Mouse (Mus musculus) heart, embryonic 15.5 days (tissue): ENCODE measurements around the gene Tgfbr3. TPM values are rescaled to one million over a fixed set of nuclear protein-coding genes. Genes with fewer than 3 reads are reported as not detected.

ENCODE experiments used
- ATAC-seq: fragments of 200-750 bp; cut with Nextera tagmentation; replicated peaks from 2 replicates; pipeline ENCODE4 v1.8.0; 2017; ENCODE audit warnings: low read depth, moderate TSS enrichment; ENCODE audit not compliant: insufficient number of reproducible peaks, insufficient read depth, low FRiP score
- H3K27ac ChIP-seq: fragments of 300-500 bp; sonication (generic); 2 replicates; pipeline ENCODE4 v1.5.1; 2015; ENCODE audit warnings: mild to moderate bottlenecking, inconsistent platforms
- H3K27me3 ChIP-seq: fragments of 300-500 bp; sonication (generic); 2 replicates; pipeline ENCODE4 v1.6.1; 2015; ENCODE audit warnings: inconsistent platforms
- H3K36me3 ChIP-seq: fragments of 300-500 bp; sonication (generic); 2 replicates; pipeline ENCODE4 v1.6.1; 2015; ENCODE audit warnings: mild to moderate bottlenecking, inconsistent platforms
- H3K4me1 ChIP-seq: fragments of 300-500 bp; sonication (generic); replicated peaks from 2 replicates; pipeline ENCODE4 v1.6.1; 2015; ENCODE audit warnings: inconsistent platforms
- H3K4me2 ChIP-seq: fragments of 300-500 bp; sonication (generic); 2 replicates; pipeline ENCODE4 v1.6.1; 2015; ENCODE audit warnings: inconsistent platforms, mild to moderate bottlenecking, moderate library complexity
- H3K4me3 ChIP-seq: fragments of 300-500 bp; sonication (generic); 2 replicates; pipeline ENCODE4 v1.5.1; 2015; ENCODE audit warnings: mild to moderate bottlenecking, inconsistent platforms
- H3K9ac ChIP-seq: fragments of 300-500 bp; sonication (generic); 2 replicates; pipeline ENCODE4 v1.6.1; 2015; ENCODE audit warnings: mild to moderate bottlenecking, inconsistent platforms
- H3K9me3 ChIP-seq: fragments of 300-500 bp; sonication (generic); replicated peaks from 2 replicates; pipeline ENCODE4 v1.6.1; 2016; ENCODE audit warnings: inconsistent platforms
- WGBS: fragments of 180-500 bp; shearing (Covaris S2); methylation state at CpG from one replicate; pipeline ENCODE4 v1.1.7; 2015; ENCODE audit warnings: mixed read lengths; 5-methylcytosine and 5-hydroxymethylcytosine counted together
- polyA plus RNA-seq: library from polyadenylated mRNA; unstranded; fragments of >200 nt; fragmentation: Nextera tagmentation; extraction: Ambion mirVana; gene quantifications from 2 replicates; pipeline ENCODE4 v1.2.1, GENCODE M21; 2015

Tgfbr3 gene
- polyA plus RNA-seq, 1 experiment from 2014 or later, result 16.8 TPM

GRCm38 (mm10) chr5:107295061-107295816 is 5.8 kb upstream of the Tgfbr3 start:
- Histone ChIP-seq H3K27ac (no peak overlapping the region), H3K36me3 (no peaks in the 10 kb centered on the region), H3K4me2 (no peak overlapping the region), H3K4me3 (no peak overlapping the region), H3K9ac (no peak overlapping the region), H3K9me3 (no peaks in the 10 kb centered on the region), H3K4me1 (peaks cover 7% of the 10 kb centered on the region), H3K27me3 (no peaks in the 10 kb centered on the region)
- WGBS, result 50% methylated on average over 8 of the region's 8 CpGs
- no peak for ATAC-seq

GRCm38 (mm10) chr5:107294041-107294440 is 4.6 kb upstream of the Tgfbr3 start:
- no peak overlapping the region for H3K27ac ChIP-seq
- no peak overlapping the region for H3K9ac ChIP-seq
- no peaks in the 10 kb centered on the region for H3K27me3 ChIP-seq
- no peaks in the 10 kb centered on the region for H3K9me3 ChIP-seq
- WGBS, result 82% methylated on average over 4 of the region's 4 CpGs
- no peak overlapping the region for H3K4me2 ChIP-seq
- ATAC-seq, result no peak
- peaks cover 13% of the 10 kb centered on the region for H3K4me1 ChIP-seq
- H3K4me3 ChIP-seq, result no peak overlapping the region
- no peaks in the 10 kb centered on the region for H3K36me3 ChIP-seq

- no peak overlapping the region for H3K27ac ChIP-seq
- no peaks in the 10 kb centered on the region for H3K27me3 ChIP-seq
- H3K9me3 ChIP-seq, result no peaks in the 10 kb centered on the region
- no peaks in the 10 kb centered on the region for H3K36me3 ChIP-seq
- H3K4me3 ChIP-seq, result peak overlapping the region; percentile 97
- 44% methylated on average over 8 of the region's 8 CpGs for WGBS
- peaks cover 11% of the 10 kb centered on the region for H3K4me1 ChIP-seq
- no peak overlapping the region for H3K9ac ChIP-seq
- ATAC-seq, result no peak
- H3K4me2 ChIP-seq, result peak overlapping the region; percentile 81
These were observed 557 bp upstream of the Tgfbr3 start for GRCm38 (mm10) chr5:107289986-107290385.

DNA sequence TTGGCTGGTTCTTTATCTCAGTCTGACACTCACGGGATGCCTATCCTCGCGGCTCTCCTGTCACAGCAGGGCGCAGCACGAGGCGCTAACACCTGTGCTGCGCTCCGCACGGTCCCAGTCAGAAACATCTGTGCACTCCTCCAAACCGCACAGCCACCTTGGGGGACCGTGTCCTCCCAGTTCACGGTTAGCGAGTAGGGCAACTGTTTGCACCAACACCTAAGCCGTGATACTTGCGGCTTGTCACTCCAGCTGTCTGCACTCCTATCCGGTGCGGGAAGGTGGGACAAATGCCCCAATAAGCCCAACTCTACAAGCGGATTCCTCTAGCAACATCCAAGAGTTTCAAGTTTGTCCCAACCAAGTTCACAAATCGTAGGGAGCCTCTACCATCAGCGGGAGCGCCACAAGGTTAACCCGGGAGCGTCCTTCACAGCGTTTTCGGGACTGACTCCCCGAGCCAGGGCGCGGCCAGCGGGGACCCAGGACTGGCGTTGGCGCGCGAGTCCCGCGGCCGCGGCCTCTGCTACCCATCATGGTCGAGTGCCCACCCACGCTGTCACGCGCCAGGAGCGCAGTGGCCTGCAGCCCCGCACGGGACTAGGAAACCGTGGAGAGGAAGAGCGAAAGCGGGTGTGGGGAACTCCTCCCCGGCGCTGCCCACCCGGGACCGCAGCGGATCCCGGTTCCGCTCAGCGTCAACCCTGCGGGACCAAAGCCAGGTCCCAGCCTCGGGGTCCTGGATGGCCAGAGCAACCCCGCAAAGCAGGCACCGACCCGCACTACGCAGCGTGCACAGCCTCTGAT is 799 bp downstream of the Tgfbr3 start:
- Histone ChIP-seq H3K27me3 (no peaks in the 10 kb centered on the region), H3K9me3 (no peaks in the 10 kb centered on the region), H3K4me1 (peaks cover 13% of the 10 kb centered on the region), H3K27ac (peak overlapping the region; percentile 96), H3K9ac (peak overlapping the region; percentile 89), H3K36me3 (no peaks in the 10 kb centered on the region), H3K4me2 (peak overlapping the region; percentile 81), H3K4me3 (peak overlapping the region; percentile 97)
- peak; percentile 43 for ATAC-seq
- WGBS, result under 1% methylated on average over 62 of the region's 62 CpGs

- H3K4me2 ChIP-seq, result peak overlapping the region; percentile 81
- no peaks in the 10 kb centered on the region for H3K36me3 ChIP-seq
- peak overlapping the region; percentile 89 for H3K9ac ChIP-seq
- H3K9me3 ChIP-seq, result no peaks in the 10 kb centered on the region
- H3K4me1 ChIP-seq, result peaks cover 20% of the 10 kb centered on the region
- H3K4me3 ChIP-seq, result peak overlapping the region; percentile 97
- 48% methylated on average over 5 of the region's 5 CpGs for WGBS
- ATAC-seq, result no peak
- no peaks in the 10 kb centered on the region for H3K27me3 ChIP-seq
- H3K27ac ChIP-seq, result no peak overlapping the region
These were observed 1.5 kb downstream of the Tgfbr3 start for GRCm38 (mm10) chr5:107287908-107288267.

DNA sequence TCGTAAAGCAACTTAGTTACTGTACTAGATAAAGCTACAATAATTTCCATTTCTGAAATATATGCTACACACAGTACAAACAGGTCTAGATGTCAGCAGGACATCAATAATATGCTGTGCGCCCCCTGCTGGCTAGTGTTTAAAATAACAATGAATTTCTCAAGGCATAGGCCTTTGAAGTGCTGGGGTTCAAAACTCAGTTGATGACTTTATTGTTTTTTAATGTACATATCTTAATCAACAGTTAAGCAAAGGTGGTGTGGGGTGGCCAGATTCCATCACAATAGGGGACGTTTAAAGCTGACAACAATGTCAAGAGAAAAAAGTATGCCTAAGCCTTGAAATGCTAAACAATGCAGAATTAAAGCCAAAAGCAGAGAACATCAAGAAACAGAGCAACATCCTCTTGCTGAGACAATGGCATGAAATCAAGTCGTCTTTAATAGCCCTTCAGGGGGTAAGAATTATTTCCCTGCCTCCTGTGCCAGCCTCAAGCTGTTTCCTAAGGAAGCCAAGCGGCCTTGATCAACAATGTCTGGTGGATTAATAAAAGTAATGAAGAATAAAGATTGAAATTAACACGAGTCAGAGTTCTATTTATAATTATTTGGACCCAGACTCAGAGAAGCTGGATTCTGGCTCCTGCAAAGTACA is 2.0 kb downstream of the Tgfbr3 start:
- H3K4me1 ChIP-seq, result peaks cover 22% of the 10 kb centered on the region
- no peaks in the 10 kb centered on the region for H3K27me3 ChIP-seq
- no peak for ATAC-seq
- H3K4me3 ChIP-seq, result peak overlapping the region; percentile 97
- H3K9me3 ChIP-seq, result no peaks in the 10 kb centered on the region
- H3K4me2 ChIP-seq, result peak overlapping the region; percentile 81
- no peak overlapping the region for H3K27ac ChIP-seq
- no peak overlapping the region for H3K9ac ChIP-seq
- H3K36me3 ChIP-seq, result no peaks in the 10 kb centered on the region
- WGBS, result 26% methylated on average over 6 of the region's 6 CpGs

GRCm38 (mm10) chr5:107285563-107285962 is 3.9 kb downstream of the Tgfbr3 start:
- Histone ChIP-seq H3K4me1 (peaks cover 22% of the 10 kb centered on the region), H3K9ac (no peak overlapping the region), H3K27ac (no peak overlapping the region), H3K4me2 (no peak overlapping the region), H3K9me3 (no peaks in the 10 kb centered on the region), H3K27me3 (no peaks in the 10 kb centered on the region), H3K4me3 (no peak overlapping the region), H3K36me3 (no peaks in the 10 kb centered on the region)
- no peak for ATAC-seq
- whole genome bisulfite sequencing, result 71% methylated on average over 6 of the region's 6 CpGs

DNA sequence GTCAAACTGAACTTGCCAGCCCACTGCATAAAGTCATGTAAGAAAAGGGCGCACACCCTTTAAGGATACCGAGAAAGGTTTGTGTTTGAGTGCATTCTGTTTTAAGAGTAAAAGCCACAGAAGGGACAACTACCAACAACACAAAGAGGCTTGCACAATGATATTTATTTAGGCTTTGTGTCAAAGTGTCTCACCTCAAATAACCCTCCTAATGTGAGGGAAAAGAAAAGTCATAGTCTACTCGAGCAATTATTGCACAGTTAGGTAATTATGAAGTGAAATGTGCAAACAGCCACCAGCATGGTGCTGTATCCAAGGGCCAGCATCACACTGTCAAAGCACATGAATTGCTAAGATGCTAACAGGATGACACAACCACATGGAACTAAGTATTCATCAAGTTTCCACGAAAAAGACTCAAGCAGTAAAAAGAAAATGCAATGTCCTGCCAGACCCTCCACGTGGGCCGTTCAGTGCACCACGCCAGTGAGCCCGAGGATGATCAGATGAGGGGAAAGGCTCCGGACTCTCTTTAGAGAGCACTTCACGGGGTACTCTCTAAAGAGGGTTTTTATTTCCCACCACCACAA is 5.4 kb downstream of the Tgfbr3 start:
- ATAC-seq, result no peak
- no peaks in the 10 kb centered on the region for H3K36me3 ChIP-seq
- H3K4me2 ChIP-seq, result no peak overlapping the region
- 68% methylated on average over 10 of the region's 10 CpGs for WGBS
- peaks cover 15% of the 10 kb centered on the region for H3K4me1 ChIP-seq
- H3K9ac ChIP-seq, result no peak overlapping the region
- no peaks in the 10 kb centered on the region for H3K9me3 ChIP-seq
- H3K4me3 ChIP-seq, result no peak overlapping the region
- H3K27me3 ChIP-seq, result no peaks in the 10 kb centered on the region
- H3K27ac ChIP-seq, result no peak overlapping the region

- no peak overlapping the region for H3K4me2 ChIP-seq
- no peak overlapping the region for H3K27ac ChIP-seq
- H3K4me1 ChIP-seq, result peaks cover 11% of the 10 kb centered on the region; the same call in 1 of the 2 replicates
- H3K4me3 ChIP-seq, result no peak overlapping the region
- no peaks in the 10 kb centered on the region for H3K9me3 ChIP-seq
- no peak overlapping the region for H3K9ac ChIP-seq
- ATAC-seq, result no peak
- H3K27me3 ChIP-seq, result no peaks in the 10 kb centered on the region
- H3K36me3 ChIP-seq, result no peaks in the 10 kb centered on the region
- whole genome bisulfite sequencing, result 66% methylated on average over 9 of the region's 9 CpGs
These were observed 6.7 kb downstream of the Tgfbr3 start for GRCm38 (mm10) chr5:107282561-107283307.

DNA sequence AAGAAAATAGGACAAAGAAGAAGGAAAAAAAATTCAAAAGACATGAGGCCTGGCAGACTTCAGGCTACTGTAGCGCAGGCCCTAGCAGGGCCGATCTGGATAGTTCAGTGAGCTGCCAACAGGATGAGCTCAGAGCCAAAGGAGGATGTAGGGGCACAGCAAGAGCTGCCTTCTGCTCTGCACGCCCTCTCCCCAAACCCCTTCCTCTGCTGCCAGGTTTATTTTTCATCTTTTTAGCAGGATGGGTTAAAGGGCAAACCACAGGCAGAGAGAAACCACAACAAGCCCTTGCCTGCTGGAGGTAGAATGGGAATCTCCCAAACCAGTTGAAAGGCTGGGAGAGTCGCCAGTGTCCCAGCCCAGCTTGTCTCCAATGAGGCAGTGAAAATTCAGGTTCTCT is 10.2 kb downstream of the Tgfbr3 start:
- no peak overlapping the region for H3K4me3 ChIP-seq
- no peak overlapping the region for H3K4me2 ChIP-seq
- H3K4me1 ChIP-seq, result peaks cover 21% of the 10 kb centered on the region
- H3K9me3 ChIP-seq, result no peaks in the 10 kb centered on the region
- no peaks in the 10 kb centered on the region for H3K36me3 ChIP-seq
- 0 out of 2 replicates have a peak overlapping the region, but pooled peaks have one; percentile 30 for H3K27ac ChIP-seq
- no peaks in the 10 kb centered on the region for H3K27me3 ChIP-seq
- WGBS, result 47% methylated on average over 4 of the region's 4 CpGs
- no peak for ATAC-seq
- no peak overlapping the region for H3K9ac ChIP-seq
